Mouse (Mus musculus): Measurements from ENCODE around the gene Pla2g2f. TPM values are rescaled to one million over a fixed set of nuclear protein-coding genes. Genes with fewer than 3 reads are reported as not detected.

The Pla2g2f gene
- polyA plus RNA-seq, 1 experiment from 2014 or later = 0.12 TPM

GRCm38 (mm10) chr4:138777417-138778407 is 20.3 kb upstream of the Pla2g2f start:
- Histone ChIP-seq H3K4me2 (no peak overlapping the region), H3K36me3 (ENCODE audit: control insufficient read depth, insufficient read depth, low read length) (no peaks in the 10 kb centered on the region), H3K27ac (ENCODE audit: low read depth, low read length) (no peak overlapping the region; the same call in 1 of the 2 replicates), H3K9ac (ENCODE audit: low read length) (no peak overlapping the region), H3K9me3 (ENCODE audit: control insufficient read depth, low read length) (no peaks in the 10 kb centered on the region), H3K4me1 (ENCODE audit: control insufficient read depth, insufficient read depth, low read length) (peaks cover 2% of the 10 kb centered on the region; the same call in 1 of the 2 replicates), H3K27me3 (ENCODE audit: control insufficient read depth, insufficient read depth, low read length) (no peaks in the 10 kb centered on the region), H3K4me3 (ENCODE audit: low read depth, low read length) (no peak overlapping the region)
- 56% methylated on average over 20 of the region's 20 CpGs for WGBS
- DNase-seq (ENCODE audit: low spot score, missing footprints) = no peak
- no peak for ATAC-seq (ENCODE audit: low FRiP score)

GRCm38 (mm10) chr4:138775435-138775834 is 18.0 kb upstream of the Pla2g2f start, which contains the start of gene Pla2g2d:
Gene Pla2g2d, plus strand, starts transcription at chr4:138775735.
- H3K4me1 ChIP-seq (ENCODE audit: control insufficient read depth, insufficient read depth, low read length) = peaks cover 2% of the 10 kb centered on the region; the same call in 1 of the 2 replicates

GRCm38 (mm10) chr4:138772386-138772785 is 15.0 kb upstream of the Pla2g2f start:
- Histone ChIP-seq H3K27me3 (ENCODE audit: control insufficient read depth, insufficient read depth, low read length) (no peaks in the 10 kb centered on the region), H3K4me1 (ENCODE audit: control insufficient read depth, insufficient read depth, low read length) (no peaks in the 10 kb centered on the region), H3K27ac (ENCODE audit: low read depth, low read length) (no peak overlapping the region), H3K36me3 (ENCODE audit: control insufficient read depth, insufficient read depth, low read length) (no peaks in the 10 kb centered on the region), H3K4me3 (ENCODE audit: low read depth, low read length) (no peak overlapping the region), H3K9ac (ENCODE audit: low read length) (no peak overlapping the region), H3K9me3 (ENCODE audit: control insufficient read depth, low read length) (no peaks in the 10 kb centered on the region), H3K4me2 (no peak overlapping the region)
- DNase-seq (ENCODE audit: low spot score, missing footprints) (no peak), ATAC-seq (ENCODE audit: low FRiP score) (no peak)
- WGBS = 77% methylated on average over 5 of the region's 5 CpGs

More at GRCm38 (mm10) chr4:138775435-138775834, 18.0 kb upstream of the Pla2g2f start, which contains the start of gene Pla2g2d:
- no peak for DNase-seq (ENCODE audit: low spot score, missing footprints)
- H3K27ac ChIP-seq (ENCODE audit: low read depth, low read length) = no peak within 1 kb of the TSS
- H3K4me3 ChIP-seq (ENCODE audit: low read depth, low read length) = no peak within 1 kb of the TSS
- no peaks in the 10 kb centered on the region for H3K27me3 ChIP-seq (ENCODE audit: control insufficient read depth, insufficient read depth, low read length)
- H3K36me3 ChIP-seq (ENCODE audit: control insufficient read depth, insufficient read depth, low read length) = no peaks in the 10 kb centered on the region
- H3K9me3 ChIP-seq (ENCODE audit: control insufficient read depth, low read length) = no peaks in the 10 kb centered on the region
- no peak within 1 kb of the TSS for H3K4me2 ChIP-seq
- 87% methylated on average over 6 of the region's 6 CpGs for WGBS
- no peak for ATAC-seq (ENCODE audit: low FRiP score)
- no peak within 1 kb of the TSS for H3K9ac ChIP-seq (ENCODE audit: low read length)

GRCm38 (mm10) chr4:138771970-138772369 is 14.5 kb upstream of the Pla2g2f start:
- Histone ChIP-seq H3K27ac (ENCODE audit: low read depth, low read length) (no peak overlapping the region), H3K4me3 (ENCODE audit: low read depth, low read length) (no peak overlapping the region), H3K9me3 (ENCODE audit: control insufficient read depth, low read length) (no peaks in the 10 kb centered on the region), H3K4me2 (no peak overlapping the region), H3K27me3 (ENCODE audit: control insufficient read depth, insufficient read depth, low read length) (no peaks in the 10 kb centered on the region), H3K36me3 (ENCODE audit: control insufficient read depth, insufficient read depth, low read length) (no peaks in the 10 kb centered on the region), H3K4me1 (ENCODE audit: control insufficient read depth, insufficient read depth, low read length) (no peaks in the 10 kb centered on the region), H3K9ac (ENCODE audit: low read length) (no peak overlapping the region)
- no peak for ATAC-seq (ENCODE audit: low FRiP score)
- 91% methylated on average over 10 of the region's 10 CpGs for WGBS
- no peak for DNase-seq (ENCODE audit: low spot score, missing footprints)

- Histone ChIP-seq H3K36me3 (ENCODE audit: control insufficient read depth, insufficient read depth, low read length) (no peaks in the 10 kb centered on the region), H3K9me3 (ENCODE audit: control insufficient read depth, low read length) (no peaks in the 10 kb centered on the region), H3K4me2 (no peak overlapping the region), H3K4me1 (ENCODE audit: control insufficient read depth, insufficient read depth, low read length) (no peaks in the 10 kb centered on the region), H3K27me3 (ENCODE audit: control insufficient read depth, insufficient read depth, low read length) (no peaks in the 10 kb centered on the region), H3K4me3 (ENCODE audit: low read depth, low read length) (no peak overlapping the region), H3K27ac (ENCODE audit: low read depth, low read length) (no peak overlapping the region), H3K9ac (ENCODE audit: low read length) (no peak overlapping the region)
- ATAC-seq (ENCODE audit: low FRiP score) (no peak), DNase-seq (ENCODE audit: low spot score, missing footprints) (no peak)
- 87% methylated on average over 9 of the region's 9 CpGs for WGBS
These were observed 4.8 kb upstream of the Pla2g2f start for GRCm38 (mm10) chr4:138762266-138762665.

GRCm38 (mm10) chr4:138755983-138756382 is 1.4 kb downstream of the Pla2g2f start:
- Histone ChIP-seq H3K4me3 (ENCODE audit: low read depth, low read length) (no peak overlapping the region), H3K27ac (ENCODE audit: low read depth, low read length) (no peak overlapping the region), H3K9ac (ENCODE audit: low read length) (no peak overlapping the region), H3K4me2 (no peak overlapping the region), H3K4me1 (ENCODE audit: control insufficient read depth, insufficient read depth, low read length) (no peaks in the 10 kb centered on the region), H3K27me3 (ENCODE audit: control insufficient read depth, insufficient read depth, low read length) (no peaks in the 10 kb centered on the region), H3K36me3 (ENCODE audit: control insufficient read depth, insufficient read depth, low read length) (no peaks in the 10 kb centered on the region), H3K9me3 (ENCODE audit: control insufficient read depth, low read length) (no peaks in the 10 kb centered on the region)
- ATAC-seq (ENCODE audit: low FRiP score) (no peak), DNase-seq (ENCODE audit: low spot score, missing footprints) (no peak)
- WGBS = 85% methylated on average over 11 of the region's 11 CpGs

GRCm38 (mm10) chr4:138755439-138755838 is 2.0 kb downstream of the Pla2g2f start:
- Histone ChIP-seq H3K27ac (ENCODE audit: low read depth, low read length) (no peak overlapping the region), H3K36me3 (ENCODE audit: control insufficient read depth, insufficient read depth, low read length) (no peaks in the 10 kb centered on the region), H3K4me1 (ENCODE audit: control insufficient read depth, insufficient read depth, low read length) (no peaks in the 10 kb centered on the region), H3K9ac (ENCODE audit: low read length) (no peak overlapping the region), H3K9me3 (ENCODE audit: control insufficient read depth, low read length) (no peaks in the 10 kb centered on the region), H3K4me2 (no peak overlapping the region), H3K27me3 (ENCODE audit: control insufficient read depth, insufficient read depth, low read length) (no peaks in the 10 kb centered on the region), H3K4me3 (ENCODE audit: low read depth, low read length) (no peak overlapping the region)
- 78% methylated on average over 4 of the region's 4 CpGs for WGBS
- no peak for ATAC-seq (ENCODE audit: low FRiP score)
- no peak for DNase-seq (ENCODE audit: low spot score, missing footprints)

GRCm38 (mm10) chr4:138754432-138754831 is 3.0 kb downstream of the Pla2g2f start:
- no peak overlapping the region for H3K9ac ChIP-seq (ENCODE audit: low read length)
- no peaks in the 10 kb centered on the region for H3K9me3 ChIP-seq (ENCODE audit: control insufficient read depth, low read length)

GRCm38 (mm10) chr4:138753608-138754007 is 3.8 kb downstream of the Pla2g2f start:
- ATAC-seq (ENCODE audit: low FRiP score) (no peak), DNase-seq (ENCODE audit: low spot score, missing footprints) (no peak)
- no peaks in the 10 kb centered on the region for H3K27me3 ChIP-seq (ENCODE audit: control insufficient read depth, insufficient read depth, low read length)
- H3K9me3 ChIP-seq (ENCODE audit: control insufficient read depth, low read length) = no peaks in the 10 kb centered on the region
- no peak overlapping the region for H3K4me2 ChIP-seq
- 82% methylated on average over 3 of the region's 3 CpGs for WGBS
- no peaks in the 10 kb centered on the region; the same call in 1 of the 2 replicates for H3K4me1 ChIP-seq (ENCODE audit: control insufficient read depth, insufficient read depth, low read length)
- no peak overlapping the region for H3K4me3 ChIP-seq (ENCODE audit: low read depth, low read length)
- no peaks in the 10 kb centered on the region for H3K36me3 ChIP-seq (ENCODE audit: control insufficient read depth, insufficient read depth, low read length)
- H3K9ac ChIP-seq (ENCODE audit: low read length) = no peak overlapping the region
- H3K27ac ChIP-seq (ENCODE audit: low read depth, low read length) = no peak overlapping the region

More at GRCm38 (mm10) chr4:138754432-138754831, 3.0 kb downstream of the Pla2g2f start:
- ATAC-seq (ENCODE audit: low FRiP score) = no peak
- no peaks in the 10 kb centered on the region for H3K36me3 ChIP-seq (ENCODE audit: control insufficient read depth, insufficient read depth, low read length)
- 84% methylated on average over 9 of the region's 9 CpGs for WGBS
- DNase-seq (ENCODE audit: low spot score, missing footprints) = no peak
- no peak overlapping the region for H3K27ac ChIP-seq (ENCODE audit: low read depth, low read length)
- H3K4me3 ChIP-seq (ENCODE audit: low read depth, low read length) = no peak overlapping the region
- no peaks in the 10 kb centered on the region for H3K4me1 ChIP-seq (ENCODE audit: control insufficient read depth, insufficient read depth, low read length)
- H3K4me2 ChIP-seq = no peak overlapping the region
- no peaks in the 10 kb centered on the region for H3K27me3 ChIP-seq (ENCODE audit: control insufficient read depth, insufficient read depth, low read length)

Data from midbrain, embryonic 11.5 days (tissue).